Mouse (Mus musculus): Measurements from ENCODE around the gene Nxt2. TPM values are rescaled to one million over a fixed set of nuclear protein-coding genes. Genes with fewer than 3 reads are reported as not detected.

The Nxt2 gene
- total RNA-seq, 2 experiments from 2014 or later: 17.4 to 18.2 TPM

- no peak for DNase-seq (ENCODE audit: extremely low spot score in 1 of 2, low spot score in 2 of 2)
- intact Hi-C loops (cut with DNase I): no loop called here
Observed at GRCm38 (mm10) chrX:142285905-142286304, 59.3 kb downstream of the Nxt2 start.

Other genes with a start within 250 kb of the Nxt2 start
- under 1 TPM; 0.39 to 0.63 TPM for gene Gucy2f, start 29.8 kb upstream of the Nxt2 start, total RNA-seq (2021)
- 10 to 100 TPM; 11.1 to 14.1 TPM for gene Kcne1l, start 79.5 kb downstream of the Nxt2 start, total RNA-seq (2021)
- 10 to 100 TPM; 85.3 to 91.1 TPM for gene Acsl4, start 163.8 kb downstream of the Nxt2 start, total RNA-seq (2021)

Data from left cerebral cortex, postnatal 10 days (tissue).